Mouse (Mus musculus) thymus, adult 18-20 months (tissue): ENCODE data around the gene Ggn.
"Not testable (repeated sequence)": the region's sequence is repeated elsewhere in the genome, so short reads cannot be mapped to it uniquely, and the experiment has no call there.

Experiments
- DNase-seq, 2 experiments: peaks; one replicate each; pipeline ENCODE4 v3.0.0; 2022; ENCODE audit warnings: mixed read lengths in 2 of 2

Ggn gene

GRCm38 (mm10) chr7:29170066-29170754 is at the start of gene Ggn, which contains the start of gene Spred3:
Gene Ggn, plus strand, starts transcription at chr7:29170210.
Gene Spred3, minus strand, starts transcription at chr7:29170411.
- no peak for DNase-seq

DNA sequence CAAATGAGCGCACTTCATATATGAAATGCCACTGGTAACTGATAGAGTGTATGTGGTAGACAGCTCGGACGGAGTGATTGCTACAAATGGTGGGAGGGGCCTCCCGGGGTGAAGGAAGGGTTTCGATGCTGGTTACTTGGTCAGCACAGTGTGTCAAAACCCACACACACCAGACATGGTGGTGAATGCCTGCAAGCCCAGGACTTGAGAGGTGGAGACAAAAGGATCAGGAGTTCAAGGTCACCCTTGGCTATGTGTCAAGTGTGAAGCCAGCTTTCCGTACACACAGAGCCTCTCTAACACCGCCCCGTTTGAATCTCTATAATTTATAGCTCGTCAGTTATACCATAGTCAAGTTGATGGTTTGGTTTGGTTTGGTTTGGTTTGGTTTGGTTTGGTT is 47.2 kb upstream of the Ggn start:
- no peak for DNase-seq

DNA sequence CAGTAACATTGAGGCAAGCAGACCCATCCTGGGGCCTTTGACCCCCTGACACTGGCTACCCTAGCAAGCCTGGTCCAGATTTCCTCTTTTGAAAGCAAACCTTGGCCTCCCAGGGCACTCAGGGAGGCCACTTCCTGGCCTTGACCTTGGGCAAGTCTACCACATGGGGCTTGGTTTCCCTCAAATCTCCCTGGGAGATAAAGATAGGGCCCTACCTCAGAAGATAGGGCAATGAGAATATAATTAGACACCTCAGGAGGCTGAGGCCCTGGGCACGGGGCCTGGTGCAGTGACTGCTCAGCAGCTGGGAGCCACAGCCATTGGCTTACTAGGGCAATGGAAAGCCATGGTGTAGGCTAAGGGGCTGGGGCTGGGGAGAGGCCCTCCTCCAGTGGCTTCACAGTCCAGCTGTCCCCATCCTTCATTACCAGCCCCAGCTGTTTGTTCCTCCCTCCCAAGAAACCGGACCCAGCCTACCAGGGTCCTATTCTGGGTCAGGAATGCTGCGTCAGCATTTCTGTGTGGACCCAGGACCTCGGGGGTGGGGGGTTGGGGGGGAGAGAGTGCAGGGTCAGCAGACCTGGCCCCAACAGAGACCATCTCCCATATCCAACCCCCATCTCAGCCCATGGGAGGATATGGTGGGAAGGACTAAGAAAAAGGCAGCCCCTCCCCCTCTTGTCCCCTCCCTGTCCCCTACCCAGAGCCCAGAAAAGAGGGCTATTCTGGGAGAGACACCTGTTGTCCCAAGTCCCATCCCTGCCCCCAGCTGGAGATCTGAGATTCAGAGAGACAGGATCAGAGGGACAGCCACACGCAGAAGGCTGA is 46.3 kb upstream of the Ggn start:
- DNase-seq, result no peak

- DNase-seq, result peak; percentile 44 to 48
Observed at GRCm38 (mm10) chr7:29124970-29125369, 45.0 kb upstream of the Ggn start, which contains the start of gene Ryr1. Gene Ryr1, minus strand, starts transcription at chr7:29125179.

DNA sequence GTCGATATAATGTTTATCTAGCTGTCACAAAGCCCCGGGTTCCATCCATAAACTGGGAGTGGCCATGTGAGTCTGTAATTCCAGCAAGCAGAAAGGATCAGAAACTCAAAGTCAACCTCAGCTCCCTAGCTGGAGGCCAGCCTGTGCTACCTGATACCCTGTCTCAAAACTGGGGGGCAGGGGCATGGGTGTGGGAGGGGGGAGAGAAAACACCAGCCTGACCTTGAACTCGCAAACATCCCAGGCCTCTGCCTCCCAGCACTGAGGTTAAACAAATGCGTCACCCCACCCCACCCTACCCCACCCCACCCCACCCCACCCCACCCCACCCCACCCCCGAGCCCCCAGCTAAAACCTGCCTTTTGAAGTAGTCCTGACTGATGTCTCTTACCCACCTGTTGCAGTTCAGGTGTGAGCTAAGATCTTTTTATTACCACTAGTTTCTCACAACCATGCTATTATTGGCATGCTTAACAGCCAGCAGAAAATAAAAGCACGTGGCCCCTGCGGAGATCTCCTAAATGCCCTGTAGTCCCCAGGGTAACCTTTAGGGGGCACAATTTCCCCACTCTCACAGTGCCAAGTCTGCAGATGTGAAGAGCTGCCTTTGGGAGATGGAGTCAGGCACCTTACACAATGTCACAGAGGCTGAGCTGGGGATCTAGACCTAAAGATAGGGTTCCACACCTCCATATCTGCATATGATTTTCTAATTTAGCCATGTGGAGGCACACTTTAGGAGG is 43.7 kb upstream of the Ggn start:
- DNase-seq, result peak; percentile 49 to 68

- no peak for DNase-seq
Observed at GRCm38 (mm10) chr7:29128725-29129124, 41.3 kb upstream of the Ggn start.

- no peak for DNase-seq
Observed at GRCm38 (mm10) chr7:29134230-29134629, 35.8 kb upstream of the Ggn start.

GRCm38 (mm10) chr7:29134693-29135386 is 35.2 kb upstream of the Ggn start, which contains the start of gene Rasgrp4:
Gene Rasgrp4, plus strand, starts transcription at chr7:29134851.
- DNase-seq, result peak; percentile 80 to 88

DNA sequence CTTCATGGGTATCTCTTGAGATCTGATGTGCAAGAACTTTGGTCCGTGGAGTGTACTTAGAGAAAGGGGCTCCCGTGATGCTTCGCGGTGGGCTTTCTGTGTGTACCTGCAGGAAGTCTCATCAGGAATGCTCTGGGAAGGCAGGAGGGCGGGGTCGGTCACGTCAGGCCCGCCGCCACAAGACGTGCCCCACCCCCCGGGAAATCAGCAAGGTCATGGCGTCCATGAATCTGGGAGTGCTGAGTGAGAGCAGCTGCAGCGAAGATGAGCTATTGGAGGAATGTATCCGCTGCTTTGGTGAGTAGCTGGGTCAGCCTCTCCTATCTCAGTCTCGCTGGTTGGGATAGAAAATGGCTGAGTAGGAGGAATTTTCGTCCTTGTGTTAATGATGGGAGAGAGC is 32.6 kb upstream of the Ggn start:
- DNase-seq, result no peak

GRCm38 (mm10) chr7:29139237-29139636 is 30.8 kb upstream of the Ggn start:
- not testable (repeated sequence) for DNase-seq

GRCm38 (mm10) chr7:29141416-29141815 is 28.6 kb upstream of the Ggn start:
- DNase-seq, result peak; percentile 46 to 76

- no peak for DNase-seq
Observed at GRCm38 (mm10) chr7:29144006-29144405, 26.0 kb upstream of the Ggn start.

GRCm38 (mm10) chr7:29146625-29147367 is 23.2 kb upstream of the Ggn start:
- DNase-seq, result no peak

- no peak for DNase-seq
Observed at GRCm38 (mm10) chr7:29148771-29149170, 21.2 kb upstream of the Ggn start.

- DNase-seq, result no peak
Observed at GRCm38 (mm10) chr7:29151486-29151885, 18.5 kb upstream of the Ggn start.

- DNase-seq, result no peak
Observed at GRCm38 (mm10) chr7:29154018-29154720, 15.8 kb upstream of the Ggn start.

- peak; percentile 74 to 79 for DNase-seq
Observed at GRCm38 (mm10) chr7:29155196-29155837, 14.7 kb upstream of the Ggn start.

- DNase-seq, result peak; percentile 75 to 81
Observed at GRCm38 (mm10) chr7:29155838-29156782, 13.9 kb upstream of the Ggn start, which contains the start of gene Fam98c. Gene Fam98c, minus strand, starts transcription at chr7:29156234.

DNA sequence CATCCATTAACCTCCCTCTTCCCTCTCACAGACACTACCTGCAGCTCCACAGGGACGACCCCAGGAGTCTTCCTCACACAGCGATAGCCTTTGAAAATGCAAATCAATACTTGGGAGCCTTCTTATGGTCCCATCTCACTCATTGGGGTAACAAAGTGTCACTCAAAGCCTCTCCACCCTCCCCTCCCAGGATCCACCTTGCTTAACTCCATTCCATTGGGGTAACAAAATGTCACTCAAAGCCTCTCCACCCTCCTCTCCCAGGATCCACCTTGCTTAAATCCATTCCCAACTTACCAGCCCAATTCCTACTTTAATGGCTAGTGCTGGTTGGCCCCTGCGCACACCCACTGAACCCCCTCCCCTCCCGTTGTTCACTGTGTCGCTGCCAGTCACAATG is 11.7 kb upstream of the Ggn start:
- no peak for DNase-seq
